Mouse (Mus musculus): ENCODE measurements at regions not wholly inside any gene's neighbourhood (a gene's known extent, or its start where the extent isn't known, plus 50 kb on each side); places are given as distances from the start of the nearest gene placed in this dataset.

- TF ChIP-seq CTCF (IDR thresholded peaks at IDR 0.05; ENCODE audit: low read depth), result peak; percentile 10; the same call in 1 of the 2 replicates
- peak overlapping the region; percentile 53 for H3K4me3 ChIP-seq (replicated peaks; ENCODE audit: low read depth, low read length)
- ATAC-seq (replicated peaks; ENCODE audit: low FRiP score, low read depth), result peak; percentile 53
- H3K36me3 ChIP-seq (ENCODE audit: insufficient read depth, low read length), result no peaks in the 10 kb centered on the region
- DNase-seq (ENCODE audit: low spot score), result peak; percentile 71
- H3K27ac ChIP-seq, result no peak overlapping the region
- H3K9ac ChIP-seq (ENCODE audit: low read depth, low read length), result 0 out of 2 replicates have a peak overlapping the region, but pooled peaks have one; percentile 27
- WGBS, result under 1% methylated on average over 65 of the region's 70 CpGs
- no peaks in the 10 kb centered on the region for H3K9me3 ChIP-seq (replicated peaks; ENCODE audit: low read length)
- peaks cover 10% of the 10 kb centered on the region; the same call in 1 of the 2 replicates for H3K27me3 ChIP-seq (ENCODE audit: insufficient read depth, low read length)
- H3K4me1 ChIP-seq (replicated peaks; ENCODE audit: insufficient read depth, low read length), result peaks cover 15% of the 10 kb centered on the region
- H3K4me2 ChIP-seq (ENCODE audit: low read length), result peak overlapping the region; percentile 97
These were observed 167.8 kb upstream of the Azi2 start for GRCm38 (mm10) chr9:117872387-117873081.

- H3K27me3 ChIP-seq (ENCODE audit: insufficient read depth, low read length), result peaks cover 10% of the 10 kb centered on the region; the same call in 1 of the 2 replicates
- under 1% methylated on average over 15 of the region's 15 CpGs for WGBS
- no peaks in the 10 kb centered on the region for H3K36me3 ChIP-seq (ENCODE audit: insufficient read depth, low read length)
- H3K27ac ChIP-seq, result no peak overlapping the region
- peak; percentile 35 for ATAC-seq (replicated peaks; ENCODE audit: low FRiP score, low read depth)
- no peak for DNase-seq (ENCODE audit: low spot score)
- 0 out of 2 replicates have a peak overlapping the region, but pooled peaks have one; percentile 27 for H3K9ac ChIP-seq (ENCODE audit: low read depth, low read length)
- H3K4me1 ChIP-seq (replicated peaks; ENCODE audit: insufficient read depth, low read length), result peaks cover 15% of the 10 kb centered on the region
- H3K9me3 ChIP-seq (replicated peaks; ENCODE audit: low read length), result no peaks in the 10 kb centered on the region
- peak overlapping the region; percentile 97 for H3K4me2 ChIP-seq (ENCODE audit: low read length)
- peak overlapping the region; percentile 53 for H3K4me3 ChIP-seq (replicated peaks; ENCODE audit: low read depth, low read length)
- TF ChIP-seq CTCF (IDR thresholded peaks at IDR 0.05; ENCODE audit: low read depth), result no peak
These were observed 168.3 kb upstream of the Azi2 start for GRCm38 (mm10) chr9:117872021-117872386.

GRCm38 (mm10) chr9:117870616-117871015 is 169.7 kb upstream of the Azi2 start:
- DNase-seq (ENCODE audit: low spot score), result no peak
- Histone ChIP-seq H3K36me3 (ENCODE audit: insufficient read depth, low read length) (no peaks in the 10 kb centered on the region), H3K4me3 (replicated peaks; ENCODE audit: low read depth, low read length) (no peak overlapping the region), H3K9ac (ENCODE audit: low read depth, low read length) (no peak overlapping the region), H3K4me1 (replicated peaks; ENCODE audit: insufficient read depth, low read length) (peaks cover 15% of the 10 kb centered on the region), H3K27ac (no peak overlapping the region), H3K9me3 (replicated peaks; ENCODE audit: low read length) (no peaks in the 10 kb centered on the region; the same call in 1 of the 2 replicates), H3K4me2 (ENCODE audit: low read length) (peak overlapping the region; percentile 26; the same call in 1 of the 2 replicates), H3K27me3 (ENCODE audit: insufficient read depth, low read length) (peaks cover 10% of the 10 kb centered on the region; the same call in 1 of the 2 replicates)
- no peak for ATAC-seq (replicated peaks; ENCODE audit: low FRiP score, low read depth)
- TF ChIP-seq CTCF (IDR thresholded peaks at IDR 0.05; ENCODE audit: low read depth), result no peak
- WGBS, result 33% methylated on average over 11 of the region's 11 CpGs

GRCm38 (mm10) chr9:117863944-117864343 is 176.4 kb upstream of the Azi2 start:
- Histone ChIP-seq H3K27ac (no peak overlapping the region), H3K9me3 (replicated peaks; ENCODE audit: low read length) (no peaks in the 10 kb centered on the region; the same call in 1 of the 2 replicates), H3K27me3 (ENCODE audit: insufficient read depth, low read length) (no peaks in the 10 kb centered on the region), H3K36me3 (ENCODE audit: insufficient read depth, low read length) (no peaks in the 10 kb centered on the region), H3K9ac (ENCODE audit: low read depth, low read length) (no peak overlapping the region), H3K4me1 (replicated peaks; ENCODE audit: insufficient read depth, low read length) (no peaks in the 10 kb centered on the region), H3K4me3 (replicated peaks; ENCODE audit: low read depth, low read length) (no peak overlapping the region), H3K4me2 (ENCODE audit: low read length) (no peak overlapping the region)
- TF ChIP-seq CTCF (IDR thresholded peaks at IDR 0.05; ENCODE audit: low read depth), result peak; percentile 26; the same call in 1 of the 2 replicates
- 95% methylated on average over 3 of the region's 3 CpGs for WGBS
- DNase-seq (ENCODE audit: low spot score) (no peak), ATAC-seq (replicated peaks; ENCODE audit: low FRiP score, low read depth) (no peak)

DNA sequence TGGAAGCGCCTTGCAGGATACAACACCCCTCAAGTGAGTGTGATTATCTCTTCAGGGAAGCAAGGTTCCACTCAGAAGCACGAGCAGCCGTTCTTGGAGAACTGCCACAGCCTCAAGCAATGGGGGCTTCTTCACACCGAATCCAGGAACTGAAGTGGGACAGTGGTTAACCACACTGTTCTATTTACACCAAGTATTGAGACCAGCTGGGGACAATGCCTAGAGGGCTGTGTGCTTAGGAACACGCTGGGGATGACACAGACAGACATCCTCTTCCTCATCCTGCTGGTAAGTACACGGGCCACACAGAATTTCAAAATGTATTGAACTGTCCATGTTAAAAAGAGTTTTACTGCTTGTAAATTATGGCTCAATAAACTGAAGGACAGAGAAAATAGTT is 177.0 kb upstream of the Azi2 start:
- Histone ChIP-seq H3K9me3 (replicated peaks; ENCODE audit: low read length) (no peaks in the 10 kb centered on the region; the same call in 1 of the 2 replicates), H3K27ac (no peak overlapping the region), H3K36me3 (ENCODE audit: insufficient read depth, low read length) (no peaks in the 10 kb centered on the region), H3K4me3 (replicated peaks; ENCODE audit: low read depth, low read length) (no peak overlapping the region), H3K4me1 (replicated peaks; ENCODE audit: insufficient read depth, low read length) (no peaks in the 10 kb centered on the region), H3K27me3 (ENCODE audit: insufficient read depth, low read length) (no peaks in the 10 kb centered on the region), H3K9ac (ENCODE audit: low read depth, low read length) (no peak overlapping the region), H3K4me2 (ENCODE audit: low read length) (no peak overlapping the region)
- no peak for ATAC-seq (replicated peaks; ENCODE audit: low FRiP score, low read depth)
- TF ChIP-seq CTCF (IDR thresholded peaks at IDR 0.05; ENCODE audit: low read depth), result no peak
- whole genome bisulfite sequencing, result 89% methylated on average over 6 of the region's 6 CpGs
- DNase-seq (ENCODE audit: low spot score), result no peak

DNA sequence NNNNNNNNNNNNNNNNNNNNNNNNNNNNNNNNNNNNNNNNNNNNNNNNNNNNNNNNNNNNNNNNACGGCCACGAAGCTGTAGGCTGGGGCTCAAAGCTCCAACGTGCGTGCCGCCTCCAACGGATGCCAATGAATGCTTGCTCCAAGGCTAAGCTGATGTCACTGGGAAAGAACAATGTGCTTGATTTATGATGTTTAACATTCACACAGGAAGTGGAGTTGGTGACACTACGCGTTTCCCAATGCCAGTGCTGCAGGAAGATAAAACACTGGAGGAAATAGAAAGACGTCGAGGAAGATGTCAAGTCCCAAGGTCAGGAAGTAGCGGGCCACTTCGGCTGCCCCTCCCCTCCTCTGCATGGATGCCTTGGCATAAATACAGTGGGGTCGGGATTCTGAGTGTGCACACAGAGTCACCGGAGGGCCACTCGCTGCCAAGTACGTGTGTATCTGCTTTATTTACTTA is 180.7 kb upstream of the Azi2 start:
- Histone ChIP-seq H3K36me3 (ENCODE audit: insufficient read depth, low read length) (no peaks in the 10 kb centered on the region), H3K27me3 (ENCODE audit: insufficient read depth, low read length) (no peaks in the 10 kb centered on the region), H3K4me2 (ENCODE audit: low read length) (no peak overlapping the region), H3K9me3 (replicated peaks; ENCODE audit: low read length) (no peaks in the 10 kb centered on the region), H3K9ac (ENCODE audit: low read depth, low read length) (no peak overlapping the region), H3K4me1 (replicated peaks; ENCODE audit: insufficient read depth, low read length) (no peaks in the 10 kb centered on the region), H3K27ac (no peak overlapping the region), H3K4me3 (replicated peaks; ENCODE audit: low read depth, low read length) (no peak overlapping the region)
- WGBS, result 47% methylated on average over 16 of the region's 16 CpGs
- no peak for ATAC-seq (replicated peaks; ENCODE audit: low FRiP score, low read depth)
- DNase-seq (ENCODE audit: low spot score), result peak; percentile 46
- TF ChIP-seq CTCF (IDR thresholded peaks at IDR 0.05; ENCODE audit: low read depth), result no peak

Data from kidney, postnatal 0 days (tissue).